Mouse (Mus musculus): Measurements from ENCODE around the gene Adamts13. TPM values are rescaled to one million over a fixed set of nuclear protein-coding genes. Genes with fewer than 3 reads are reported as not detected.

Gene Adamts13
- polyA plus RNA-seq, 1 experiment, result 0.94 TPM

DNA sequence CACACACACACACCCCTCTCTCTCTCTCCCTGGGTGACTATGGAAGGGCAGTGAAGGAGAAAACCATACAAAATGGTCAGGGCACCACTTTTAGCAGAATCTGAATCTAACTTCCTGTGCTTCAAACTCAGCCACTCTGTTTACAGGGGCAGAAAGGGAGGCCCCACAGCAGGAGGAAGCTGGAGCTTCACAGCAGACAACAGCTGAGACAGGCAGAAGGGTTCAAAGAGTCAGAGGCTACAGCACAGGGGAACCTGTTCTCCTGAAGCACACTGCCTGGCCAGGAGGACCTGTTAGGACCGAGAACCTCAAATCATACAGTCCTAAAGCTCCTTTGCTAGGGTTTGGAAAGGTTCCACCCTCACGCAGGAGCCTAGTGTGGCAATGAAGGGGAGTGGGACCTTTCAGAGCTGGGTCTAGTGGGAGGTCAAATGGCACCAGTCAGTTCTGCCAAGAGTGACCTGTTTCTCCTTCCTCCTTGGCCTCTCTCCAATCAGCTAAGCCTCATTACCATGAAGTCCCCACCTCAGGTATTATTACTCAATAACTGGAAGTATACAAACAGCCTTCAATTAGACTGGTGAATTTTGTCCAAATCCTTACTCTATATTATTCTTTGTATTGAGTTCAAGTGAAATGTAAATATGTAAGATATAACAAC lies 18.4 kb upstream of the Adamts13 start:
- 61% methylated on average over 2 of the region's 2 CpGs for WGBS
- no peak overlapping the region for H3K4me3 ChIP-seq (ENCODE audit: insufficient read depth, low read depth, low read length)
- H3K27me3 ChIP-seq (replicated peaks; ENCODE audit: control insufficient read depth, insufficient read depth, low read length), result no peaks in the 10 kb centered on the region
- DNase-seq, result no peak
- no peak overlapping the region for H3K27ac ChIP-seq (ENCODE audit: insufficient read depth, low read depth, low read length)
- 0 out of 2 replicates have a peak, but pooled peaks cover 8% of the 10 kb centered on the region for H3K4me1 ChIP-seq (ENCODE audit: control insufficient read depth, insufficient read depth, low read length)
- TF ChIP-seq CTCF (conservative IDR thresholded peaks at IDR 0.05; ENCODE audit: insufficient read depth, insufficient read length, low read depth, low read length) (no peak), POLR2A (IDR thresholded peaks at IDR 0.05; ENCODE audit: low read depth, low read length) (no peak)
- H3K36me3 ChIP-seq (ENCODE audit: control insufficient read depth, insufficient read depth, low read length), result peaks cover 5% of the 10 kb centered on the region; the same call in 1 of the 2 replicates

DNA sequence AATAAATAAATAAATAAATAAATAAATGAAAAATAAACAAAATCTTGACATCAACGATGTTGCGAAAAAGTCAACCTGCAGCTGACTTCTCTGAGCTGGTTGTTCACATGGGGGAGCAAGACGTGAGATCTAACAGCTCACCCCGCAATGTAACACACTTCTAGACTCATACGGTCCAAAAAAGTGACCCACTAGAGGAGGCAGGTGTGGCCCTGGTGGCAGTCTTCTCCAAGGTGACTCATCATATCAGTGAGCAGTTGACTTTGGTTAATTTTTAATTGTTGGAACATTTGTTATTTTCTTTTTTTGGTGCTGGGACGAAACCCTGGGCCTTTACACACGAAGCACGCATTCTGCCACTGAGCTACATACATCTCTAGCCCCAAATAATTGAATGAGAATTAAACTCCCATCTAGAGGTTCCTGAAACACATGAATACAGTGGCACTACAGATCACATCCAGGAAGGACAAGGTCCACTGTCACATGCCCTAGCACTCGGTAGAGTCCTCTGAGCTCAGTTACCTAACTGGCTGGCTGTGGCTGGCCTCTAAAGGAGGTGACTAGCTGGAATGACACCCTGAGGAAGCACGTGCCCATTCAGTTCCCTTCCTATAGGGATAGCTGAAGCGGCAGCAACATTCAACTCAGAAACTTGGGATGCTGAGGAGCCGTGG lies 16.3 kb upstream of the Adamts13 start:
- Histone ChIP-seq H3K4me3 (ENCODE audit: insufficient read depth, low read depth, low read length) (no peak overlapping the region), H3K27ac (ENCODE audit: insufficient read depth, low read depth, low read length) (no peak overlapping the region), H3K36me3 (ENCODE audit: control insufficient read depth, insufficient read depth, low read length) (peaks cover 5% of the 10 kb centered on the region; the same call in 1 of the 2 replicates), H3K4me1 (ENCODE audit: control insufficient read depth, insufficient read depth, low read length) (0 out of 2 replicates have a peak, but pooled peaks cover 8% of the 10 kb centered on the region), H3K27me3 (replicated peaks; ENCODE audit: control insufficient read depth, insufficient read depth, low read length) (no peaks in the 10 kb centered on the region)
- DNase-seq, result peak; percentile 51
- 68% methylated on average over 12 of the region's 12 CpGs for WGBS
- TF ChIP-seq CTCF (conservative IDR thresholded peaks at IDR 0.05; ENCODE audit: insufficient read depth, insufficient read length, low read depth, low read length) (no peak), POLR2A (IDR thresholded peaks at IDR 0.05; ENCODE audit: low read depth, low read length) (no peak)

DNA sequence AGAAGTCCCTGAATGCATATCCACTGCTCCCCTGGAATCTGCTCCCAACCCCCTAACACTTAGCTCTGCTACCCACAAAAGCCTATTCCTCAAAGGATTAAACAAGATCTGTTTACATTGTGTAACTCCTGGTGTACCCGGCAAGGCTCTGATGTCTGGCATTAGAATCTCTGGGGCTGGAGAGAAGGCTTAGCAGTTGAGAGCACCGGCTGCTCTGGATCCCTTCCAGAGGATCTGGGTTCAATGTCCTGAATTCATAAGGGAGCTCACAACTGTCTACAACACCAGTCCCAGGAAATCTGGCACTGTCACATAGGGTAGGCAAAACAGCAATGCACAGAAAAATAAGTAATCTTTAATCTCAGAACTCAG lies 15.7 kb upstream of the Adamts13 start:
- peak; percentile 45 for DNase-seq
- H3K27me3 ChIP-seq (replicated peaks; ENCODE audit: control insufficient read depth, insufficient read depth, low read length), result no peaks in the 10 kb centered on the region
- no peak for TF ChIP-seq POLR2A (IDR thresholded peaks at IDR 0.05; ENCODE audit: low read depth, low read length)
- TF ChIP-seq CTCF (conservative IDR thresholded peaks at IDR 0.05; ENCODE audit: insufficient read depth, insufficient read length, low read depth, low read length), result no peak
- H3K36me3 ChIP-seq (ENCODE audit: control insufficient read depth, insufficient read depth, low read length), result peaks cover 5% of the 10 kb centered on the region; the same call in 1 of the 2 replicates
- 64% methylated on average over 2 of the region's 2 CpGs for WGBS
- H3K4me1 ChIP-seq (ENCODE audit: control insufficient read depth, insufficient read depth, low read length), result 0 out of 2 replicates have a peak, but pooled peaks cover 8% of the 10 kb centered on the region
- H3K4me3 ChIP-seq (ENCODE audit: insufficient read depth, low read depth, low read length), result no peak overlapping the region
- H3K27ac ChIP-seq (ENCODE audit: insufficient read depth, low read depth, low read length), result no peak overlapping the region

DNA sequence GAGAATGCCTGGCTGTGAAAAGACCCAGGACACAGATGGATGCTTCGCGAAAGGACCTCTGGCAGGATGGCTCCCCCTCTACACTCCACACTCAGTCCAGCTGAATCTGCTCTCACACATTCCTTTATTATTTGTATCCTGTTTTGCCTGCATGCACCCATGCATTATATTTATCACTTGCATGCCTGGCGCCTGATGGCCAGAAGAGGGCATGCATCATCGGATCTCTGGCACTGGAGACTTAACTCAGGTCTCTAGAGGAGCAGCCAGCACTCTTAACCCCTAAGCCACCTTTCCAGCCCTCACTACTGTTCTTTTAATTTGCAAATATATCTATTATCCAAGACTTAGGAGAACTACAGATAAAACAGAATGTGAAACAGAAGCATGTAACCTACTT lies 12.5 kb upstream of the Adamts13 start:
- H3K36me3 ChIP-seq (ENCODE audit: control insufficient read depth, insufficient read depth, low read length), result peaks cover 4% of the 10 kb centered on the region; the same call in 1 of the 2 replicates
- peak; percentile 48 for DNase-seq

DNA sequence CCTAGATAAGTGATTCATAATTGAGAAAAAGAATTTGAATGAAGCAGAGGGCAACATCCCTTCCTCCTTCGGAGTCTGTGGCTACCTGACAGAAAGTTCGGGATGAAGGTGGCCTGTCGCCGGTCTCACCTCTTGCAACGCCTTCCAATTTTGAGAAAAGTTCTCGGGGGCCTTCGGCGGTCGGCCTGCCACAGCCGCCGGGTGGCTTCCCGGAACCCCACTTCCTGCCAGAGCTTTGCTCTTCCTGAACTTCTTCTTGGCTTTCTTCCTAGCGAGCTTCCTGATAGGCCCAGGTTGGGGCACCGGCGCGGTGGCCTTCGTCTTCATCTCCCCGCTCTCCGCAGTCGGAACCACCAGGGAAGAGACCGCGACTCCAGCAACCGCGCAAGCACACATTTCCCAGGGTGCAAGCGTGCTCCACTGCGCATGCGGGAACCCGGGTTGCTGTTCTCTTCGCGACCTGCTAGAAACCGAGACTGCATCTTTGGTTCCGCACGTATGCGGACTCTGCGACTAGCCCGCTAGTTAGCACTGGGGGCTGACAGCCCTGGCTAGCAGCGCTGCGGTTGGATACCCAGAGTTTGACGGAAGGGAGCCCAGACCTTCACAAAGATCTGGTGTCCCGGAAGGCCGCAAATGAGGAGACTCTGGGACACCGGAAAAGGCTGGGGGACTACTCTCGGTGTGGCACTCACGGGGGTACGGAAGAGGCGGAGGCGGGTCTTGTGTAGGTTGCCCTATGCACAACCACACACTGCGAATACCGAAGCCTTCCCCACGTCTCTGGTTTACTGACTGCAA lies 9.1 kb upstream of the Adamts13 start, which contains the start of gene Rexo4:
Gene Rexo4 (minus strand): TSS at position 464 of the 801 bp plus-strand sequence.
- peak within 1 kb of the TSS; percentile 82 for H3K4me3 ChIP-seq (ENCODE audit: insufficient read depth, low read depth, low read length)
- H3K27ac ChIP-seq (ENCODE audit: insufficient read depth, low read depth, low read length), result peak within 1 kb of the TSS; percentile 99
- under 1% methylated on average over 50 of the region's 50 CpGs for WGBS
- no peaks in the 10 kb centered on the region for H3K27me3 ChIP-seq (replicated peaks; ENCODE audit: control insufficient read depth, insufficient read depth, low read length)
- TF ChIP-seq CTCF (conservative IDR thresholded peaks at IDR 0.05; ENCODE audit: insufficient read depth, insufficient read length, low read depth, low read length) (no peak), POLR2A (IDR thresholded peaks at IDR 0.05; ENCODE audit: low read depth, low read length) (peak; percentile 72)
- no peaks in the 10 kb centered on the region for H3K36me3 ChIP-seq (ENCODE audit: control insufficient read depth, insufficient read depth, low read length)
- peaks cover 8% of the 10 kb centered on the region; the same call in 1 of the 2 replicates for H3K4me1 ChIP-seq (ENCODE audit: control insufficient read depth, insufficient read depth, low read length)
- peak; percentile 96 for DNase-seq

More for the DNA sequence above, 12.5 kb upstream of the Adamts13 start:
- TF ChIP-seq POLR2A (IDR thresholded peaks at IDR 0.05; ENCODE audit: low read depth, low read length), result no peak
- TF ChIP-seq CTCF (conservative IDR thresholded peaks at IDR 0.05; ENCODE audit: insufficient read depth, insufficient read length, low read depth, low read length), result peak; percentile 58
- H3K4me1 ChIP-seq (ENCODE audit: control insufficient read depth, insufficient read depth, low read length), result peaks cover 16% of the 10 kb centered on the region; the same call in 1 of the 2 replicates
- H3K27me3 ChIP-seq (replicated peaks; ENCODE audit: control insufficient read depth, insufficient read depth, low read length), result no peaks in the 10 kb centered on the region
- 38% methylated on average over 4 of the region's 4 CpGs for WGBS
- H3K4me3 ChIP-seq (ENCODE audit: insufficient read depth, low read depth, low read length), result no peak overlapping the region
- no peak overlapping the region for H3K27ac ChIP-seq (ENCODE audit: insufficient read depth, low read depth, low read length)

DNA sequence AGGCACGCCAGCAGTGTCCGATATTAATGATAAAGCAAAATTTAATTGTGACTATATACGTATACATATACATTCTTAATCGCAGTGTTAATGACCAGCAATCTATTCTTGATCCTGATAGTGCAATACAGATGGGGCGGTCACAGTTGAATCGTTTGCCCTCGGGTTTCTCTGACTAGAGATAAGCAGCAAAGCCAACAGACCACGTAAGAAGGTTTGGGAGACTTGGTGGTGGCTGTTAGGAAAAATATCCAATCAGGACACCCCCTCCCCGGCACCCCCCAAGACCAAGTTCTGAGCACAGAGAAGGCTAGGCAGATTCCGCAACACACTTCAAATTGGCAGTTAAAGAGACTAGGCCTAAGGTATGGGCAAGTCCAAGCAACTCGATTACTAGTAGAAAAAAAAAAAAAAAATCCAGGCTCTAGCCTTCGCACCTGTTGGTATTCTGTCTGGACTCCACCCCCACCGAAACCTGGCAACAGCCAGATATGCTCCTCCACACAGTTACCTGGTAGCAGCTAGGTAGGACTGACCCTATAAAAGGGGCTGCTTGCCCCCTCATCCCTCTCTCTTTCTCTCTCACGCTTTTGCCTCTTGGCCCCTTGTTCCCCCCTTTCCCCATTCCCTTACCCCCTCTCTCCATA lies 8.4 kb upstream of the Adamts13 start:
- TF ChIP-seq POLR2A (IDR thresholded peaks at IDR 0.05; ENCODE audit: low read depth, low read length) (no peak), CTCF (conservative IDR thresholded peaks at IDR 0.05; ENCODE audit: insufficient read depth, insufficient read length, low read depth, low read length) (no peak)
- no peaks in the 10 kb centered on the region for H3K36me3 ChIP-seq (ENCODE audit: control insufficient read depth, insufficient read depth, low read length)
- peaks cover 8% of the 10 kb centered on the region; the same call in 1 of the 2 replicates for H3K4me1 ChIP-seq (ENCODE audit: control insufficient read depth, insufficient read depth, low read length)
- H3K4me3 ChIP-seq (ENCODE audit: insufficient read depth, low read depth, low read length), result peak overlapping the region; percentile 82
- WGBS, result 15% methylated on average over 14 of the region's 14 CpGs
- H3K27me3 ChIP-seq (replicated peaks; ENCODE audit: control insufficient read depth, insufficient read depth, low read length), result no peaks in the 10 kb centered on the region
- H3K27ac ChIP-seq (ENCODE audit: insufficient read depth, low read depth, low read length), result peak overlapping the region; percentile 99
- DNase-seq, result no peak
